Mouse (Mus musculus): ENCODE results near the gene Polr3c. TPM values are rescaled to one million over a fixed set of nuclear protein-coding genes. Genes with fewer than 3 reads are reported as not detected.
"Not testable (repeated sequence)": the region's sequence is repeated elsewhere in the genome, so short reads cannot be mapped to it uniquely, and the experiment has no call there.

Gene Polr3c
- polyA plus RNA-seq, 1 experiment from 2014 or later: 11.6 TPM

- no peak for ATAC-seq
- Histone ChIP-seq H3K4me3 (ENCODE audit: low read depth, low read length) (no peak overlapping the region), H3K9me3 (ENCODE audit: low read length) (no peaks in the 10 kb centered on the region), H3K4me1 (ENCODE audit: insufficient read depth) (no peaks in the 10 kb centered on the region), H3K4me2 (ENCODE audit: low read depth, low read length) (no peak overlapping the region), H3K36me3 (replicated peaks; ENCODE audit: insufficient read depth, low read length) (peaks cover 3% of the 10 kb centered on the region; the same call in 1 of the 2 replicates), H3K27me3 (ENCODE audit: insufficient read depth, low read length) (no peaks in the 10 kb centered on the region), H3K9ac (replicated peaks) (no peak overlapping the region), H3K27ac (ENCODE audit: low read depth) (no peak overlapping the region)
- TF ChIP-seq CTCF (IDR thresholded peaks at IDR 0.05; ENCODE audit: low read depth) (no peak), EP300 (IDR thresholded peaks at IDR 0.05; ENCODE audit: low read depth) (no peak)
- 75% methylated on average over 7 of the region's 7 CpGs for WGBS (ENCODE audit: insufficient replicate concordance)
- no peak for DNase-seq
Measured at GRCm38 (mm10) chr3:96757691-96758090, 30.3 kb upstream of the Polr3c start.

GRCm38 (mm10) chr3:96755935-96756334, 28.5 kb upstream of the Polr3c start:
- Histone ChIP-seq H3K27me3 (ENCODE audit: insufficient read depth, low read length) (no peaks in the 10 kb centered on the region), H3K27ac (ENCODE audit: low read depth) (no peak overlapping the region), H3K9ac (replicated peaks) (no peak overlapping the region), H3K9me3 (ENCODE audit: low read length) (no peaks in the 10 kb centered on the region), H3K4me2 (ENCODE audit: low read depth, low read length) (no peak overlapping the region), H3K4me1 (ENCODE audit: insufficient read depth) (no peaks in the 10 kb centered on the region), H3K36me3 (replicated peaks; ENCODE audit: insufficient read depth, low read length) (peaks cover 3% of the 10 kb centered on the region; the same call in 1 of the 2 replicates), H3K4me3 (ENCODE audit: low read depth, low read length) (no peak overlapping the region)
- TF ChIP-seq CTCF (IDR thresholded peaks at IDR 0.05; ENCODE audit: low read depth): no peak
- DNase-seq: no peak
- no peak for ATAC-seq
- WGBS (ENCODE audit: insufficient replicate concordance): 95% methylated on average over 1 of the region's 1 CpGs

GRCm38 (mm10) chr3:96746829-96747228, 19.4 kb upstream of the Polr3c start:
- no peak for ATAC-seq
- Histone ChIP-seq H3K27ac (ENCODE audit: low read depth) (no peak overlapping the region), H3K36me3 (replicated peaks; ENCODE audit: insufficient read depth, low read length) (no peaks in the 10 kb centered on the region), H3K4me3 (ENCODE audit: low read depth, low read length) (no peak overlapping the region), H3K4me2 (ENCODE audit: low read depth, low read length) (no peak overlapping the region), H3K4me1 (ENCODE audit: insufficient read depth) (peaks cover 3% of the 10 kb centered on the region; the same call in 1 of the 2 replicates), H3K27me3 (ENCODE audit: insufficient read depth, low read length) (no peaks in the 10 kb centered on the region), H3K9me3 (ENCODE audit: low read length) (no peaks in the 10 kb centered on the region), H3K9ac (replicated peaks) (no peak overlapping the region)
- TF ChIP-seq EP300 (IDR thresholded peaks at IDR 0.05; ENCODE audit: low read depth) (no peak), CTCF (IDR thresholded peaks at IDR 0.05; ENCODE audit: low read depth) (no peak)
- DNase-seq: no peak
- WGBS (ENCODE audit: insufficient replicate concordance): 43% methylated on average over 1 of the region's 1 CpGs

GRCm38 (mm10) chr3:96744348-96744747, 16.9 kb upstream of the Polr3c start:
- Histone ChIP-seq H3K4me3 (ENCODE audit: low read depth, low read length) (no peak overlapping the region), H3K9me3 (ENCODE audit: low read length) (no peaks in the 10 kb centered on the region), H3K27me3 (ENCODE audit: insufficient read depth, low read length) (no peaks in the 10 kb centered on the region), H3K27ac (ENCODE audit: low read depth) (no peak overlapping the region), H3K36me3 (replicated peaks; ENCODE audit: insufficient read depth, low read length) (no peaks in the 10 kb centered on the region), H3K4me1 (ENCODE audit: insufficient read depth) (peaks cover 3% of the 10 kb centered on the region; the same call in 1 of the 2 replicates), H3K9ac (replicated peaks) (no peak overlapping the region), H3K4me2 (ENCODE audit: low read depth, low read length) (no peak overlapping the region)
- DNase-seq: no peak
- no peak for ATAC-seq
- WGBS (ENCODE audit: insufficient replicate concordance): 77% methylated on average over 3 of the region's 3 CpGs
- TF ChIP-seq EP300 (IDR thresholded peaks at IDR 0.05; ENCODE audit: low read depth): no peak
- no peak for TF ChIP-seq CTCF (IDR thresholded peaks at IDR 0.05; ENCODE audit: low read depth)

GRCm38 (mm10) chr3:96740279-96740678, 12.9 kb upstream of the Polr3c start:
- DNase-seq; H3K27ac ChIP-seq (ENCODE audit: low read depth); H3K9me3 ChIP-seq (ENCODE audit: low read length); H3K4me3 ChIP-seq (ENCODE audit: low read depth, low read length); ATAC-seq; H3K27me3 ChIP-seq (ENCODE audit: insufficient read depth, low read length); H3K9ac ChIP-seq (replicated peaks); H3K36me3 ChIP-seq (replicated peaks; ENCODE audit: insufficient read depth, low read length); H3K4me2 ChIP-seq (ENCODE audit: low read depth, low read length): not testable (repeated sequence)
- H3K4me1 ChIP-seq (ENCODE audit: insufficient read depth): peaks cover 11% of the 10 kb centered on the region
- peak; percentile 10; the same call in 1 of the 2 replicates for TF ChIP-seq CTCF (IDR thresholded peaks at IDR 0.05; ENCODE audit: low read depth)

- WGBS (ENCODE audit: insufficient replicate concordance): 81% methylated on average over 1 of the region's 1 CpGs
Measured at GRCm38 (mm10) chr3:96737995-96738394, 10.6 kb upstream of the Polr3c start.

More at GRCm38 (mm10) chr3:96737995-96738394, 10.6 kb upstream of the Polr3c start:
- H3K9me3 ChIP-seq (ENCODE audit: low read length): no peaks in the 10 kb centered on the region
- ATAC-seq: no peak
- H3K4me2 ChIP-seq (ENCODE audit: low read depth, low read length): no peak overlapping the region
- no peak overlapping the region for H3K9ac ChIP-seq (replicated peaks)
- no peaks in the 10 kb centered on the region for H3K27me3 ChIP-seq (ENCODE audit: insufficient read depth, low read length)
- H3K4me1 ChIP-seq (ENCODE audit: insufficient read depth): peaks cover 18% of the 10 kb centered on the region
- no peak for TF ChIP-seq EP300 (IDR thresholded peaks at IDR 0.05; ENCODE audit: low read depth)
- TF ChIP-seq CTCF (IDR thresholded peaks at IDR 0.05; ENCODE audit: low read depth): peak; percentile 34; the same call in 1 of the 2 replicates
- H3K36me3 ChIP-seq (replicated peaks; ENCODE audit: insufficient read depth, low read length): no peaks in the 10 kb centered on the region
- H3K4me3 ChIP-seq (ENCODE audit: low read depth, low read length): no peak overlapping the region
- H3K27ac ChIP-seq (ENCODE audit: low read depth): no peak overlapping the region
- no peak for DNase-seq
